Mouse (Mus musculus): Measurements from ENCODE around the gene Olfr480. TPM values are rescaled to one million over a fixed set of nuclear protein-coding genes. Genes with fewer than 3 reads are reported as not detected.

Gene Olfr480
- not detected for total RNA-seq (2021)
- long read RNA-seq, experiment 1 = 0 reads
- long read RNA-seq, experiment 2 = 0 reads

- no peak for DNase-seq (ENCODE audit: low spot score in 2 of 2)
- intact Hi-C loops (cut with DNase I) = no loop called here
Measured at GRCm38 (mm10) chr7:108067246-108067645, at the start of gene Olfr480. Olfr480 (minus strand) TSS chr7:108067346.

GRCm38 (mm10) chr7:108100549-108100948, 33.4 kb upstream of the Olfr480 start, which contains the start of gene Olfr483:
Olfr483 (plus strand) TSS chr7:108100849.
- intact Hi-C loops (cut with DNase I) = no loop called here
- no peak for DNase-seq (ENCODE audit: low spot score in 2 of 2)

GRCm38 (mm10) chr7:108097486-108097885, 30.3 kb upstream of the Olfr480 start, which contains the start of gene Olfr482:
Olfr482 (minus strand) TSS chr7:108097586.
- no peak for DNase-seq (ENCODE audit: low spot score in 2 of 2)
- intact Hi-C loops (cut with DNase I) = no loop called here

GRCm38 (mm10) chr7:108079555-108079954, 12.4 kb upstream of the Olfr480 start, which contains the start of gene Olfr481:
Olfr481 (plus strand) TSS chr7:108079855.
- intact Hi-C loops (cut with DNase I) = no loop called here
- no peak for DNase-seq (ENCODE audit: low spot score in 2 of 2)

GRCm38 (mm10) chr7:108050393-108050792, 16.8 kb downstream of the Olfr480 start, which contains the start of gene Olfr479:
Olfr479 (plus strand) TSS chr7:108050693.
- no peak for DNase-seq (ENCODE audit: low spot score in 2 of 2)
- intact Hi-C loops (cut with DNase I) = no loop called here

- intact Hi-C loops (cut with DNase I) = no loop called here
- no peak for DNase-seq (ENCODE audit: low spot score in 2 of 2)
Measured at GRCm38 (mm10) chr7:108033889-108034288, 33.3 kb downstream of the Olfr480 start, which contains the start of gene Olfr478. Olfr478 (minus strand) TSS chr7:108033989.

Other genes with a start within 250 kb of the Olfr480 start
- not detected for gene Olfr469, start 241.8 kb downstream of the Olfr480 start, total RNA-seq (2021)
- gene Olfr470, start 219.9 kb downstream of the Olfr480 start, total RNA-seq (2021) = not detected
- gene Olfr472, start 169.4 kb downstream of the Olfr480 start, total RNA-seq (2021) = not detected
- gene Olfr473, start 136.9 kb downstream of the Olfr480 start, total RNA-seq (2021) = not detected
- not detected for gene Olfr474, start 112.7 kb downstream of the Olfr480 start, total RNA-seq (2021)
- gene Olfr476, start 102.5 kb downstream of the Olfr480 start, total RNA-seq (2021) = not detected
- not detected for gene Olfr477, start 80.7 kb downstream of the Olfr480 start, total RNA-seq (2021)
- gene Olfr478, start 33.4 kb downstream of the Olfr480 start, total RNA-seq (2021) = not detected
- gene Olfr479, start 16.7 kb downstream of the Olfr480 start, total RNA-seq (2021) = not detected
- gene Olfr481, start 12.5 kb upstream of the Olfr480 start, total RNA-seq (2021) = not detected
- 1 to 10 TPM; 2.0 to 2.3 TPM for gene Olfr482, start 30.2 kb upstream of the Olfr480 start, total RNA-seq (2021)
- not detected for gene Olfr483, start 33.5 kb upstream of the Olfr480 start, total RNA-seq (2021)
- not detected for gene Olfr484, start 60.1 kb upstream of the Olfr480 start, total RNA-seq (2021)
- gene Olfr485, start 92.5 kb upstream of the Olfr480 start, total RNA-seq (2021) = not detected
- gene Olfr486, start 105.4 kb upstream of the Olfr480 start, total RNA-seq (2021) = not detected
- gene Olfr487, start 147.3 kb upstream of the Olfr480 start, total RNA-seq (2021) = not detected
- gene Olfr488, start 191.0 kb upstream of the Olfr480 start, total RNA-seq (2021) = not detected
- not detected for gene Olfr490, start 221.6 kb upstream of the Olfr480 start, total RNA-seq (2021)
- not detected for gene Olfr491, start 246.1 kb upstream of the Olfr480 start, total RNA-seq (2021)